Mouse (Mus musculus) retina, adult 2 months (tissue): ENCODE measurements around the gene 1700001C19Rik.

Experiments
- DNase-seq: peaks from one replicate; pipeline ENCODE4 v3.0.0-alpha.2; 2012; ENCODE audit warnings: low read depth, low spot score

The 1700001C19Rik gene

GRCm38 (mm10) chr17:47436907-47437547 lies at the start of gene 1700001C19Rik:
Gene 1700001C19Rik (minus strand): TSS chr17:47437376.
- DNase-seq: no peak

- no peak for DNase-seq
These were observed 48.6 kb upstream of the 1700001C19Rik start for GRCm38 (mm10) chr17:47485791-47486190.

- DNase-seq: no peak
These were observed 47.8 kb upstream of the 1700001C19Rik start for GRCm38 (mm10) chr17:47484993-47485392.

- DNase-seq: no peak
These were observed 47.2 kb upstream of the 1700001C19Rik start for GRCm38 (mm10) chr17:47484241-47484921.

- DNase-seq: peak; percentile 64
These were observed 45.2 kb upstream of the 1700001C19Rik start for GRCm38 (mm10) chr17:47482401-47482800.

GRCm38 (mm10) chr17:47479887-47480286 lies 42.7 kb upstream of the 1700001C19Rik start:
- no peak for DNase-seq

- DNase-seq: no peak
These were observed 38.5 kb upstream of the 1700001C19Rik start for GRCm38 (mm10) chr17:47475714-47476113.

- no peak for DNase-seq
These were observed 38.0 kb upstream of the 1700001C19Rik start for GRCm38 (mm10) chr17:47475181-47475580.

GRCm38 (mm10) chr17:47474250-47474649 lies 37.1 kb upstream of the 1700001C19Rik start:
- DNase-seq: no peak

- DNase-seq: no peak
These were observed 36.3 kb upstream of the 1700001C19Rik start for GRCm38 (mm10) chr17:47473434-47473974.

GRCm38 (mm10) chr17:47472435-47473350 lies 35.5 kb upstream of the 1700001C19Rik start:
- DNase-seq: no peak

GRCm38 (mm10) chr17:47470686-47471085 lies 33.5 kb upstream of the 1700001C19Rik start:
- DNase-seq: no peak

GRCm38 (mm10) chr17:47470121-47470520 lies 32.9 kb upstream of the 1700001C19Rik start:
- no peak for DNase-seq

- no peak for DNase-seq
These were observed 32.5 kb upstream of the 1700001C19Rik start for GRCm38 (mm10) chr17:47469642-47470041.

- no peak for DNase-seq
These were observed 31.3 kb upstream of the 1700001C19Rik start for GRCm38 (mm10) chr17:47468466-47468865.

- no peak for DNase-seq
These were observed 30.9 kb upstream of the 1700001C19Rik start for GRCm38 (mm10) chr17:47468063-47468462.

GRCm38 (mm10) chr17:47467659-47468058 lies 30.5 kb upstream of the 1700001C19Rik start:
- no peak for DNase-seq

- DNase-seq: no peak
These were observed 29.1 kb upstream of the 1700001C19Rik start for GRCm38 (mm10) chr17:47466284-47466683.

GRCm38 (mm10) chr17:47465016-47465415 lies 27.8 kb upstream of the 1700001C19Rik start:
- no peak for DNase-seq

GRCm38 (mm10) chr17:47464248-47464965 lies 27.2 kb upstream of the 1700001C19Rik start:
- no peak for DNase-seq

GRCm38 (mm10) chr17:47462728-47463388 lies 25.7 kb upstream of the 1700001C19Rik start:
- DNase-seq: no peak
